Mouse (Mus musculus) ES-Bruce4 (cell line): ENCODE results near the gene Rere.

Experiments
- CTCF ChIP-seq: IDR thresholded peaks from one replicate; pipeline ENCODE4 v1.8.1; 2011; ENCODE audit warnings: low read depth, low read length
- POLR2A ChIP-seq: IDR thresholded peaks from one replicate; pipeline ENCODE4 v1.8.1; 2011; ENCODE audit warnings: low read length; ENCODE audit not compliant: insufficient read depth

DNA sequence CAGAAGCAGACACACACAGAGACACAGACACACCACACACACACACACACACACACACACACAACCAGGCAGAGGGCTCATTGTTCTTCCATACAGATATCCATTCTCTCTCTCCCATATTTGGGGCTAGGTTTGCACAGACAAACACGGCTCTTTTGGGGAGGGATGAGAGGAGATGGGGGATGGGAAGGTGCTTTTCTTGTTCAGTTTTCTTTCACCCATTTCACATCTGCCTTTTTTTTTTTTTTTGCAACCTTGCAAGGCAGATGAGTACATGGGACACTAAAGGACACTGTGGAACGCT is 1.8 kb downstream of the Rere start:
- no peak for TF ChIP-seq POLR2A
- no peak for TF ChIP-seq CTCF
